Mouse (Mus musculus): ENCODE measurements at regions not wholly inside any gene's neighbourhood (a gene's known extent, or its start where the extent isn't known, plus 50 kb on each side); places are given as distances from the start of the nearest gene placed in this dataset.

GRCm38 (mm10) chr6:98731010-98731530 is 388.5 kb upstream of the Gm765 start:
- H3K4me2 ChIP-seq (replicated peaks; ENCODE audit: low read depth, low read length), result no peak overlapping the region
- H3K4me1 ChIP-seq (ENCODE audit: control insufficient read depth, insufficient read depth, low read length), result no peaks in the 10 kb centered on the region
- no peaks in the 10 kb centered on the region for H3K9me3 ChIP-seq (ENCODE audit: control insufficient read depth, low read length)
- no peak overlapping the region for H3K9ac ChIP-seq (ENCODE audit: low read depth, low read length)
- H3K27me3 ChIP-seq (ENCODE audit: control insufficient read depth, insufficient read depth, low read length), result no peaks in the 10 kb centered on the region
- H3K4me3 ChIP-seq (ENCODE audit: low read length), result no peak overlapping the region
- ATAC-seq (ENCODE audit: low FRiP score, low TSS enrichment), result no peak
- no peaks in the 10 kb centered on the region for H3K36me3 ChIP-seq (ENCODE audit: control insufficient read depth, insufficient read depth, low read length)
- no peak overlapping the region for H3K27ac ChIP-seq (ENCODE audit: low read depth, low read length)

- H3K9me3 ChIP-seq (ENCODE audit: control insufficient read depth, low read length), result no peaks in the 10 kb centered on the region
- 58% methylated on average over 5 of the region's 5 CpGs for WGBS
- no peaks in the 10 kb centered on the region for H3K4me1 ChIP-seq (ENCODE audit: control insufficient read depth, insufficient read depth, low read length)
- no peak overlapping the region for H3K9ac ChIP-seq (ENCODE audit: low read depth, low read length)
- no peak overlapping the region for H3K4me3 ChIP-seq (ENCODE audit: low read length)
- ATAC-seq (ENCODE audit: low FRiP score, low TSS enrichment), result no peak
- H3K27ac ChIP-seq (ENCODE audit: low read depth, low read length), result no peak overlapping the region
- no peaks in the 10 kb centered on the region for H3K36me3 ChIP-seq (ENCODE audit: control insufficient read depth, insufficient read depth, low read length)
- no peak overlapping the region for H3K4me2 ChIP-seq (replicated peaks; ENCODE audit: low read depth, low read length)
- H3K27me3 ChIP-seq (ENCODE audit: control insufficient read depth, insufficient read depth, low read length), result no peaks in the 10 kb centered on the region
Measured at GRCm38 (mm10) chr6:98726605-98727144, 384.1 kb upstream of the Gm765 start.

GRCm38 (mm10) chr6:98704887-98705622 is 362.5 kb upstream of the Gm765 start:
- no peak overlapping the region for H3K9ac ChIP-seq (ENCODE audit: low read depth, low read length)
- no peak overlapping the region for H3K4me2 ChIP-seq (replicated peaks; ENCODE audit: low read depth, low read length)
- 58% methylated on average over 14 of the region's 14 CpGs for WGBS
- ATAC-seq (ENCODE audit: low FRiP score, low TSS enrichment), result no peak
- H3K27ac ChIP-seq (ENCODE audit: low read depth, low read length), result no peak overlapping the region
- no peaks in the 10 kb centered on the region for H3K9me3 ChIP-seq (ENCODE audit: control insufficient read depth, low read length)
- no peaks in the 10 kb centered on the region for H3K36me3 ChIP-seq (ENCODE audit: control insufficient read depth, insufficient read depth, low read length)
- H3K27me3 ChIP-seq (ENCODE audit: control insufficient read depth, insufficient read depth, low read length), result no peaks in the 10 kb centered on the region
- no peak overlapping the region for H3K4me3 ChIP-seq (ENCODE audit: low read length)
- H3K4me1 ChIP-seq (ENCODE audit: control insufficient read depth, insufficient read depth, low read length), result no peaks in the 10 kb centered on the region

- no peak overlapping the region for H3K4me2 ChIP-seq (replicated peaks; ENCODE audit: low read depth, low read length)
- H3K9me3 ChIP-seq (ENCODE audit: control insufficient read depth, low read length), result no peaks in the 10 kb centered on the region
- 86% methylated on average over 7 of the region's 7 CpGs for WGBS
- H3K36me3 ChIP-seq (ENCODE audit: control insufficient read depth, insufficient read depth, low read length), result no peaks in the 10 kb centered on the region
- H3K27me3 ChIP-seq (ENCODE audit: control insufficient read depth, insufficient read depth, low read length), result no peaks in the 10 kb centered on the region
- no peak overlapping the region for H3K9ac ChIP-seq (ENCODE audit: low read depth, low read length)
- no peak overlapping the region for H3K27ac ChIP-seq (ENCODE audit: low read depth, low read length)
- H3K4me3 ChIP-seq (ENCODE audit: low read length), result no peak overlapping the region
- no peaks in the 10 kb centered on the region for H3K4me1 ChIP-seq (ENCODE audit: control insufficient read depth, insufficient read depth, low read length)
- no peak for ATAC-seq (ENCODE audit: low FRiP score, low TSS enrichment)
Measured at GRCm38 (mm10) chr6:98697571-98697970, 355.0 kb upstream of the Gm765 start.

GRCm38 (mm10) chr6:98693411-98693810 is 350.9 kb upstream of the Gm765 start:
- Histone ChIP-seq H3K4me3 (ENCODE audit: low read length) (no peak overlapping the region), H3K27me3 (ENCODE audit: control insufficient read depth, insufficient read depth, low read length) (no peaks in the 10 kb centered on the region), H3K4me2 (replicated peaks; ENCODE audit: low read depth, low read length) (no peak overlapping the region), H3K9ac (ENCODE audit: low read depth, low read length) (no peak overlapping the region), H3K36me3 (ENCODE audit: control insufficient read depth, insufficient read depth, low read length) (no peaks in the 10 kb centered on the region), H3K27ac (ENCODE audit: low read depth, low read length) (no peak overlapping the region), H3K9me3 (ENCODE audit: control insufficient read depth, low read length) (no peaks in the 10 kb centered on the region), H3K4me1 (ENCODE audit: control insufficient read depth, insufficient read depth, low read length) (no peaks in the 10 kb centered on the region)
- no peak for ATAC-seq (ENCODE audit: low FRiP score, low TSS enrichment)
- 84% methylated on average over 8 of the region's 8 CpGs for WGBS

- 39% methylated on average over 9 of the region's 9 CpGs for WGBS
- H3K27me3 ChIP-seq (ENCODE audit: control insufficient read depth, insufficient read depth, low read length), result no peaks in the 10 kb centered on the region
- H3K4me3 ChIP-seq (ENCODE audit: low read length), result no peak overlapping the region
Measured at GRCm38 (mm10) chr6:98690133-98690532, 347.6 kb upstream of the Gm765 start.

GRCm38 (mm10) chr6:98689395-98689794 is 346.8 kb upstream of the Gm765 start:
- ATAC-seq (ENCODE audit: low FRiP score, low TSS enrichment), result no peak
- Histone ChIP-seq H3K9ac (ENCODE audit: low read depth, low read length) (no peak overlapping the region), H3K4me1 (ENCODE audit: control insufficient read depth, insufficient read depth, low read length) (no peaks in the 10 kb centered on the region), H3K9me3 (ENCODE audit: control insufficient read depth, low read length) (no peaks in the 10 kb centered on the region), H3K4me3 (ENCODE audit: low read length) (no peak overlapping the region), H3K36me3 (ENCODE audit: control insufficient read depth, insufficient read depth, low read length) (no peaks in the 10 kb centered on the region), H3K4me2 (replicated peaks; ENCODE audit: low read depth, low read length) (no peak overlapping the region), H3K27ac (ENCODE audit: low read depth, low read length) (no peak overlapping the region), H3K27me3 (ENCODE audit: control insufficient read depth, insufficient read depth, low read length) (no peaks in the 10 kb centered on the region)
- 91% methylated on average over 3 of the region's 3 CpGs for WGBS

More at GRCm38 (mm10) chr6:98690133-98690532, 347.6 kb upstream of the Gm765 start:
- Histone ChIP-seq H3K27ac (ENCODE audit: low read depth, low read length) (no peak overlapping the region), H3K9me3 (ENCODE audit: control insufficient read depth, low read length) (no peaks in the 10 kb centered on the region), H3K9ac (ENCODE audit: low read depth, low read length) (no peak overlapping the region), H3K4me2 (replicated peaks; ENCODE audit: low read depth, low read length) (no peak overlapping the region), H3K36me3 (ENCODE audit: control insufficient read depth, insufficient read depth, low read length) (no peaks in the 10 kb centered on the region), H3K4me1 (ENCODE audit: control insufficient read depth, insufficient read depth, low read length) (no peaks in the 10 kb centered on the region)
- ATAC-seq (ENCODE audit: low FRiP score, low TSS enrichment), result no peak

- ATAC-seq (ENCODE audit: low FRiP score, low TSS enrichment), result no peak
- Histone ChIP-seq H3K4me1 (ENCODE audit: control insufficient read depth, insufficient read depth, low read length) (no peaks in the 10 kb centered on the region), H3K4me3 (ENCODE audit: low read length) (no peak overlapping the region), H3K9me3 (ENCODE audit: control insufficient read depth, low read length) (no peaks in the 10 kb centered on the region), H3K9ac (ENCODE audit: low read depth, low read length) (no peak overlapping the region), H3K4me2 (replicated peaks; ENCODE audit: low read depth, low read length) (no peak overlapping the region), H3K27me3 (ENCODE audit: control insufficient read depth, insufficient read depth, low read length) (no peaks in the 10 kb centered on the region), H3K36me3 (ENCODE audit: control insufficient read depth, insufficient read depth, low read length) (no peaks in the 10 kb centered on the region), H3K27ac (ENCODE audit: low read depth, low read length) (no peak overlapping the region)
- WGBS, result 90% methylated on average over 2 of the region's 2 CpGs
Measured at GRCm38 (mm10) chr6:98688624-98689023, 346.1 kb upstream of the Gm765 start.

GRCm38 (mm10) chr6:98666388-98666989 is 323.9 kb upstream of the Gm765 start:
- Histone ChIP-seq H3K36me3 (ENCODE audit: control insufficient read depth, insufficient read depth, low read length) (no peaks in the 10 kb centered on the region), H3K9ac (ENCODE audit: low read depth, low read length) (no peak overlapping the region), H3K27ac (ENCODE audit: low read depth, low read length) (no peak overlapping the region), H3K4me1 (ENCODE audit: control insufficient read depth, insufficient read depth, low read length) (no peaks in the 10 kb centered on the region), H3K9me3 (ENCODE audit: control insufficient read depth, low read length) (no peaks in the 10 kb centered on the region), H3K4me3 (ENCODE audit: low read length) (no peak overlapping the region), H3K27me3 (ENCODE audit: control insufficient read depth, insufficient read depth, low read length) (no peaks in the 10 kb centered on the region), H3K4me2 (replicated peaks; ENCODE audit: low read depth, low read length) (peak overlapping the region; percentile 22; the same call in 1 of the 2 replicates)
- WGBS, result 13% methylated on average over 11 of the region's 11 CpGs
- no peak for ATAC-seq (ENCODE audit: low FRiP score, low TSS enrichment)

All from kidney, embryonic 14.5 days (tissue).